Mouse (Mus musculus) lung, embryonic 16.5 days (tissue): Measurements from ENCODE around the gene Zfp366. TPM values are rescaled to one million over a fixed set of nuclear protein-coding genes. Genes with fewer than 3 reads are reported as not detected.

ENCODE experiments used
- ATAC-seq: fragments of 200-750 bp; cut with Nextera tagmentation; 2 replicates; pipeline ENCODE4 v1.8.0; 2017; ENCODE audit warnings: low read depth, mild to moderate bottlenecking, moderate library complexity
- H3K27ac ChIP-seq: fragments of 300-500 bp; sonication (generic); 2 replicates; pipeline ENCODE4 v1.5.1; 2014; ENCODE audit warnings: mild to moderate bottlenecking, control low read depth, low read length
- H3K27me3 ChIP-seq: fragments of 300-500 bp; sonication (generic); 2 replicates; pipeline ENCODE4 v1.6.1; 2014; ENCODE audit warnings: low read depth, low read length, mixed read lengths; ENCODE audit not compliant: control insufficient read depth, insufficient read depth
- H3K36me3 ChIP-seq: fragments of 300-500 bp; sonication (generic); 2 replicates; pipeline ENCODE4 v1.6.1; 2014; ENCODE audit warnings: low read length; ENCODE audit not compliant: control insufficient read depth, insufficient read depth
- H3K4me1 ChIP-seq: fragments of 300-500 bp; sonication (generic); replicated peaks from 2 replicates; pipeline ENCODE4 v1.6.1; 2014; ENCODE audit warnings: low read length, mixed read lengths; ENCODE audit not compliant: control insufficient read depth, insufficient read depth
- H3K4me2 ChIP-seq: fragments of 300-500 bp; sonication (generic); 2 replicates; pipeline ENCODE4 v1.6.1; 2014; ENCODE audit warnings: low read depth, low read length, control low read depth
- H3K4me3 ChIP-seq: fragments of 300-500 bp; sonication (generic); 2 replicates; pipeline ENCODE4 v1.5.1; 2014; ENCODE audit warnings: mild to moderate bottlenecking, low read length, control low read depth
- H3K9ac ChIP-seq: fragments of 300-500 bp; sonication (generic); 2 replicates; pipeline ENCODE4 v1.6.1; 2014; ENCODE audit warnings: low read length, control low read depth
- H3K9me3 ChIP-seq: fragments of 300-500 bp; sonication (generic); 2 replicates; pipeline ENCODE4 v1.6.1; 2016; ENCODE audit warnings: low read length; ENCODE audit not compliant: control insufficient read depth
- WGBS: fragments of 180-500 bp; shearing (Covaris S2); extraction: QIAGEN DNeasy Blood & Tissue Kit; methylation state at CpG from one replicate; pipeline ENCODE4 v1.1.7; 2014; 5-methylcytosine and 5-hydroxymethylcytosine counted together
- polyA plus RNA-seq: library from polyadenylated mRNA; unstranded; fragments of >200 nt; fragmentation: Nextera tagmentation; extraction: Ambion mirVana; gene quantifications from 2 replicates; pipeline ENCODE4 v1.2.1, GENCODE M21; 2015

The Zfp366 gene
- polyA plus RNA-seq, 1 experiment from 2014 or later, result 1.1 TPM

GRCm38 (mm10) chr13:99183257-99183895 lies 1.2 kb upstream of the Zfp366 start:
- Histone ChIP-seq H3K9me3 (no peaks in the 10 kb centered on the region), H3K27me3 (no peaks in the 10 kb centered on the region), H3K27ac (no peak overlapping the region; the same call in 1 of the 2 replicates), H3K9ac (no peak overlapping the region), H3K4me1 (peaks cover 5% of the 10 kb centered on the region; the same call in 1 of the 2 replicates), H3K36me3 (no peaks in the 10 kb centered on the region), H3K4me3 (no peak overlapping the region), H3K4me2 (no peak overlapping the region)
- WGBS, result 69% methylated on average over 3 of the region's 3 CpGs
- 0 out of 2 replicates have a peak, but pooled peaks have one; percentile 17 for ATAC-seq

- Histone ChIP-seq H3K27me3 (no peaks in the 10 kb centered on the region), H3K4me2 (peak overlapping the region; percentile 31), H3K36me3 (no peaks in the 10 kb centered on the region), H3K4me1 (peaks cover 5% of the 10 kb centered on the region; the same call in 1 of the 2 replicates), H3K9ac (peak overlapping the region; percentile 2; the same call in 1 of the 2 replicates), H3K4me3 (peak overlapping the region; percentile 21), H3K9me3 (no peaks in the 10 kb centered on the region), H3K27ac (no peak overlapping the region)
- ATAC-seq, result no peak
- 59% methylated on average over 10 of the region's 10 CpGs for whole genome bisulfite sequencing
Measured at GRCm38 (mm10) chr13:99185573-99185972, 950 bp downstream of the Zfp366 start.

GRCm38 (mm10) chr13:99186138-99186853 lies 1.7 kb downstream of the Zfp366 start:
- peak overlapping the region; percentile 28 for H3K4me3 ChIP-seq
- ATAC-seq, result no peak
- no peaks in the 10 kb centered on the region for H3K27me3 ChIP-seq
- H3K9ac ChIP-seq, result no peak overlapping the region
- H3K9me3 ChIP-seq, result no peaks in the 10 kb centered on the region
- H3K27ac ChIP-seq, result no peak overlapping the region
- WGBS, result 83% methylated on average over 10 of the region's 10 CpGs
- no peaks in the 10 kb centered on the region for H3K36me3 ChIP-seq
- peak overlapping the region; percentile 25 for H3K4me2 ChIP-seq
- H3K4me1 ChIP-seq, result peaks cover 5% of the 10 kb centered on the region; the same call in 1 of the 2 replicates

GRCm38 (mm10) chr13:99186859-99187258 lies 2.2 kb downstream of the Zfp366 start:
- no peak for ATAC-seq
- Histone ChIP-seq H3K36me3 (no peaks in the 10 kb centered on the region), H3K9ac (no peak overlapping the region), H3K4me2 (no peak overlapping the region), H3K27me3 (no peaks in the 10 kb centered on the region), H3K4me1 (peaks cover 5% of the 10 kb centered on the region; the same call in 1 of the 2 replicates), H3K9me3 (no peaks in the 10 kb centered on the region), H3K27ac (no peak overlapping the region), H3K4me3 (no peak overlapping the region)
- 81% methylated on average over 7 of the region's 7 CpGs for WGBS

GRCm38 (mm10) chr13:99187456-99187855 lies 2.8 kb downstream of the Zfp366 start:
- H3K4me2 ChIP-seq, result no peak overlapping the region
- no peaks in the 10 kb centered on the region for H3K36me3 ChIP-seq
- ATAC-seq, result no peak
- H3K4me3 ChIP-seq, result no peak overlapping the region
- WGBS, result 80% methylated on average over 11 of the region's 11 CpGs
- peaks cover 5% of the 10 kb centered on the region; the same call in 1 of the 2 replicates for H3K4me1 ChIP-seq
- H3K27ac ChIP-seq, result no peak overlapping the region
- H3K27me3 ChIP-seq, result no peaks in the 10 kb centered on the region
- H3K9me3 ChIP-seq, result no peaks in the 10 kb centered on the region
- no peak overlapping the region for H3K9ac ChIP-seq

- no peak for ATAC-seq
- WGBS, result 50% methylated on average over 8 of the region's 8 CpGs
- Histone ChIP-seq H3K27me3 (no peaks in the 10 kb centered on the region), H3K4me1 (peaks cover 5% of the 10 kb centered on the region; the same call in 1 of the 2 replicates), H3K27ac (no peak overlapping the region), H3K9ac (no peak overlapping the region), H3K4me3 (no peak overlapping the region), H3K36me3 (no peaks in the 10 kb centered on the region), H3K9me3 (no peaks in the 10 kb centered on the region), H3K4me2 (no peak overlapping the region)
Measured at GRCm38 (mm10) chr13:99188625-99189024, 4.0 kb downstream of the Zfp366 start.

- H3K9ac ChIP-seq, result peak overlapping the region; percentile 38; the same call in 1 of the 2 replicates
- 62% methylated on average over 3 of the region's 3 CpGs for WGBS
- H3K27me3 ChIP-seq, result no peaks in the 10 kb centered on the region
- no peak for ATAC-seq
- H3K9me3 ChIP-seq, result no peaks in the 10 kb centered on the region
- no peaks in the 10 kb centered on the region for H3K36me3 ChIP-seq
- peaks cover 4% of the 10 kb centered on the region; the same call in 1 of the 2 replicates for H3K4me1 ChIP-seq
- H3K27ac ChIP-seq, result no peak overlapping the region; the same call in 1 of the 2 replicates
- H3K4me2 ChIP-seq, result peak overlapping the region; percentile 1
- no peak overlapping the region for H3K4me3 ChIP-seq
Measured at GRCm38 (mm10) chr13:99189671-99190070, 5.0 kb downstream of the Zfp366 start.

GRCm38 (mm10) chr13:99190466-99190865 lies 5.8 kb downstream of the Zfp366 start:
- H3K4me1 ChIP-seq, result peaks cover 4% of the 10 kb centered on the region; the same call in 1 of the 2 replicates
- H3K9me3 ChIP-seq, result no peaks in the 10 kb centered on the region
- H3K27ac ChIP-seq, result peak overlapping the region; percentile 64
- WGBS, result 48% methylated on average over 11 of the region's 11 CpGs
- peak; percentile 77 for ATAC-seq
- H3K36me3 ChIP-seq, result no peaks in the 10 kb centered on the region
- H3K4me2 ChIP-seq, result peak overlapping the region; percentile 1
- no peak overlapping the region for H3K9ac ChIP-seq
- no peaks in the 10 kb centered on the region for H3K27me3 ChIP-seq
- no peak overlapping the region for H3K4me3 ChIP-seq

GRCm38 (mm10) chr13:99191063-99191462 lies 6.4 kb downstream of the Zfp366 start:
- Histone ChIP-seq H3K27ac (no peak overlapping the region; the same call in 1 of the 2 replicates), H3K4me2 (no peak overlapping the region), H3K9me3 (no peaks in the 10 kb centered on the region), H3K27me3 (no peaks in the 10 kb centered on the region), H3K4me1 (peaks cover 4% of the 10 kb centered on the region; the same call in 1 of the 2 replicates), H3K9ac (no peak overlapping the region), H3K36me3 (no peaks in the 10 kb centered on the region), H3K4me3 (no peak overlapping the region)
- no peak for ATAC-seq
- 88% methylated on average over 13 of the region's 13 CpGs for WGBS
